Mouse (Mus musculus) forebrain, embryonic 15.5 days (tissue): Measurements from ENCODE around the gene Exog. TPM values are rescaled to one million over a fixed set of nuclear protein-coding genes. Genes with fewer than 3 reads are reported as not detected.

ENCODE experiments used
- ATAC-seq: fragments of 200-750 bp; cut with Nextera tagmentation; replicated peaks from 2 replicates; pipeline ENCODE4 v1.8.0; 2017; ENCODE audit warnings: mild to moderate bottlenecking, moderate TSS enrichment, moderate library complexity
- H3K27ac ChIP-seq: fragments of 300-500 bp; sonication (generic); replicated peaks from 2 replicates; pipeline ENCODE4 v1.5.1; 2015; ENCODE audit warnings: mild to moderate bottlenecking, inconsistent platforms
- H3K27me3 ChIP-seq: fragments of 300-500 bp; sonication (generic); 2 replicates; pipeline ENCODE4 v1.6.1; 2015; ENCODE audit warnings: inconsistent platforms
- H3K36me3 ChIP-seq: fragments of 300-500 bp; sonication (generic); 2 replicates; pipeline ENCODE4 v1.6.1; 2015; ENCODE audit warnings: mild to moderate bottlenecking, inconsistent platforms
- H3K4me1 ChIP-seq: fragments of 300-500 bp; sonication (generic); 2 replicates; pipeline ENCODE4 v1.6.1; 2015; ENCODE audit warnings: inconsistent platforms
- H3K4me2 ChIP-seq: fragments of 300-500 bp; sonication (generic); replicated peaks from 2 replicates; pipeline ENCODE4 v1.6.1; 2015; ENCODE audit warnings: mild to moderate bottlenecking, inconsistent platforms
- H3K4me3 ChIP-seq: fragments of 300-500 bp; sonication (generic); 2 replicates; pipeline ENCODE4 v1.5.1; 2015; ENCODE audit warnings: mild to moderate bottlenecking, inconsistent platforms
- H3K9ac ChIP-seq: fragments of 300-500 bp; sonication (generic); replicated peaks from 2 replicates; pipeline ENCODE4 v1.6.1; 2015; ENCODE audit warnings: mild to moderate bottlenecking, inconsistent platforms
- H3K9me3 ChIP-seq: fragments of 300-500 bp; sonication (generic); 2 replicates; pipeline ENCODE4 v1.6.1; 2016; ENCODE audit warnings: inconsistent platforms
- WGBS: fragments of 180-500 bp; shearing (Covaris S2); methylation state at CpG from one replicate; pipeline ENCODE4 v1.1.7; 2015; ENCODE audit warnings: mixed read lengths; 5-methylcytosine and 5-hydroxymethylcytosine counted together
- polyA plus RNA-seq: library from polyadenylated mRNA; unstranded; fragments of >200 nt; fragmentation: Nextera tagmentation; extraction: Ambion mirVana; gene quantifications from 2 replicates; pipeline ENCODE4 v1.2.1, GENCODE M21; 2015

The Exog gene
- polyA plus RNA-seq, 1 experiment from 2014 or later = 59.7 TPM

GRCm38 (mm10) chr9:119484868-119485267 is 40.1 kb downstream of the Exog start:
- WGBS = 93% methylated on average over 13 of the region's 13 CpGs

GRCm38 (mm10) chr9:119496354-119496753 is 51.6 kb downstream of the Exog start:
- 85% methylated on average over 9 of the region's 9 CpGs for WGBS
- Histone ChIP-seq H3K9ac (no peak overlapping the region), H3K4me3 (no peak overlapping the region), H3K27me3 (no peaks in the 10 kb centered on the region), H3K4me2 (no peak overlapping the region), H3K4me1 (0 out of 2 replicates have a peak, but pooled peaks cover 3% of the 10 kb centered on the region), H3K9me3 (no peaks in the 10 kb centered on the region), H3K27ac (no peak overlapping the region), H3K36me3 (no peaks in the 10 kb centered on the region)
- no peak for ATAC-seq

More at GRCm38 (mm10) chr9:119484868-119485267, 40.1 kb downstream of the Exog start:
- Histone ChIP-seq H3K27ac (no peak overlapping the region), H3K4me3 (no peak overlapping the region), H3K9me3 (no peaks in the 10 kb centered on the region), H3K4me1 (peaks cover 9% of the 10 kb centered on the region), H3K4me2 (no peak overlapping the region), H3K9ac (no peak overlapping the region), H3K27me3 (no peaks in the 10 kb centered on the region), H3K36me3 (no peaks in the 10 kb centered on the region)
- no peak for ATAC-seq

- H3K4me3 ChIP-seq = no peak overlapping the region
- 64% methylated on average over 5 of the region's 5 CpGs for WGBS
Observed at GRCm38 (mm10) chr9:119496960-119497359, 52.2 kb downstream of the Exog start.

GRCm38 (mm10) chr9:119497546-119498246 is 53.0 kb downstream of the Exog start:
- WGBS = 91% methylated on average over 15 of the region's 15 CpGs
- Histone ChIP-seq H3K9ac (no peak overlapping the region), H3K9me3 (no peaks in the 10 kb centered on the region), H3K4me1 (0 out of 2 replicates have a peak, but pooled peaks cover 3% of the 10 kb centered on the region), H3K27ac (no peak overlapping the region), H3K4me3 (no peak overlapping the region), H3K36me3 (no peaks in the 10 kb centered on the region), H3K27me3 (no peaks in the 10 kb centered on the region), H3K4me2 (no peak overlapping the region)
- ATAC-seq = no peak

More at GRCm38 (mm10) chr9:119496960-119497359, 52.2 kb downstream of the Exog start:
- Histone ChIP-seq H3K4me1 (0 out of 2 replicates have a peak, but pooled peaks cover 3% of the 10 kb centered on the region), H3K9me3 (no peaks in the 10 kb centered on the region), H3K27me3 (no peaks in the 10 kb centered on the region), H3K27ac (no peak overlapping the region), H3K9ac (no peak overlapping the region), H3K4me2 (no peak overlapping the region), H3K36me3 (no peaks in the 10 kb centered on the region)
- no peak for ATAC-seq

GRCm38 (mm10) chr9:119498247-119498607 is 53.5 kb downstream of the Exog start:
- Histone ChIP-seq H3K27me3 (no peaks in the 10 kb centered on the region), H3K4me1 (0 out of 2 replicates have a peak, but pooled peaks cover 3% of the 10 kb centered on the region), H3K4me2 (no peak overlapping the region), H3K4me3 (no peak overlapping the region), H3K9ac (no peak overlapping the region), H3K27ac (no peak overlapping the region), H3K36me3 (no peaks in the 10 kb centered on the region), H3K9me3 (no peaks in the 10 kb centered on the region)
- 78% methylated on average over 9 of the region's 9 CpGs for WGBS
- no peak for ATAC-seq

GRCm38 (mm10) chr9:119498885-119499284 is 54.1 kb downstream of the Exog start:
- Histone ChIP-seq H3K27me3 (no peaks in the 10 kb centered on the region), H3K4me3 (no peak overlapping the region), H3K4me2 (no peak overlapping the region), H3K9me3 (no peaks in the 10 kb centered on the region), H3K36me3 (no peaks in the 10 kb centered on the region), H3K4me1 (0 out of 2 replicates have a peak, but pooled peaks cover 3% of the 10 kb centered on the region), H3K27ac (no peak overlapping the region), H3K9ac (no peak overlapping the region)
- 92% methylated on average over 7 of the region's 7 CpGs for WGBS
- no peak for ATAC-seq

- peaks cover 5% of the 10 kb centered on the region; the same call in 1 of the 2 replicates for H3K9me3 ChIP-seq
- H3K4me1 ChIP-seq = no peaks in the 10 kb centered on the region
- H3K4me2 ChIP-seq = no peak overlapping the region
- H3K27ac ChIP-seq = no peak overlapping the region
- H3K9ac ChIP-seq = no peak overlapping the region
- WGBS = 94% methylated on average over 9 of the region's 9 CpGs
- no peaks in the 10 kb centered on the region for H3K27me3 ChIP-seq
- no peak overlapping the region for H3K4me3 ChIP-seq
- H3K36me3 ChIP-seq = no peaks in the 10 kb centered on the region
- no peak for ATAC-seq
Observed at GRCm38 (mm10) chr9:119503613-119504012, 58.9 kb downstream of the Exog start.

- H3K36me3 ChIP-seq = no peaks in the 10 kb centered on the region
Observed at GRCm38 (mm10) chr9:119504981-119505658, 60.4 kb downstream of the Exog start.

GRCm38 (mm10) chr9:119510902-119511301 is 66.2 kb downstream of the Exog start:
- H3K27me3 ChIP-seq = no peaks in the 10 kb centered on the region
- H3K27ac ChIP-seq = no peak overlapping the region
- no peak overlapping the region for H3K4me3 ChIP-seq
- H3K9ac ChIP-seq = no peak overlapping the region
- peaks cover 5% of the 10 kb centered on the region; the same call in 1 of the 2 replicates for H3K9me3 ChIP-seq
- H3K4me1 ChIP-seq = peaks cover 6% of the 10 kb centered on the region; the same call in 1 of the 2 replicates
- peak; percentile 92 for ATAC-seq
- 34% methylated on average over 6 of the region's 6 CpGs for WGBS
- H3K36me3 ChIP-seq = no peaks in the 10 kb centered on the region
- H3K4me2 ChIP-seq = no peak overlapping the region

More at GRCm38 (mm10) chr9:119504981-119505658, 60.4 kb downstream of the Exog start:
- Histone ChIP-seq H3K4me1 (no peaks in the 10 kb centered on the region), H3K27me3 (no peaks in the 10 kb centered on the region), H3K4me2 (no peak overlapping the region), H3K9me3 (peaks cover 5% of the 10 kb centered on the region; the same call in 1 of the 2 replicates), H3K27ac (no peak overlapping the region), H3K4me3 (no peak overlapping the region), H3K9ac (no peak overlapping the region)
- 78% methylated on average over 11 of the region's 11 CpGs for WGBS
- no peak for ATAC-seq

- Histone ChIP-seq H3K9ac (no peak overlapping the region), H3K27ac (no peak overlapping the region), H3K27me3 (no peaks in the 10 kb centered on the region), H3K4me1 (peaks cover 17% of the 10 kb centered on the region), H3K4me2 (no peak overlapping the region), H3K9me3 (no peaks in the 10 kb centered on the region), H3K36me3 (no peaks in the 10 kb centered on the region), H3K4me3 (no peak overlapping the region)
- ATAC-seq = no peak
- WGBS = 92% methylated on average over 9 of the region's 9 CpGs
Observed at GRCm38 (mm10) chr9:119512993-119513392, 68.2 kb downstream of the Exog start.

- Histone ChIP-seq H3K4me1 (peaks cover 20% of the 10 kb centered on the region), H3K36me3 (no peaks in the 10 kb centered on the region), H3K4me3 (no peak overlapping the region), H3K9ac (no peak overlapping the region), H3K9me3 (no peaks in the 10 kb centered on the region), H3K4me2 (no peak overlapping the region), H3K27ac (no peak overlapping the region), H3K27me3 (no peaks in the 10 kb centered on the region)
- WGBS = 94% methylated on average over 8 of the region's 8 CpGs
- ATAC-seq = no peak
Observed at GRCm38 (mm10) chr9:119513816-119514215, 69.1 kb downstream of the Exog start.

GRCm38 (mm10) chr9:119514986-119515385 is 70.2 kb downstream of the Exog start:
- Histone ChIP-seq H3K9me3 (no peaks in the 10 kb centered on the region), H3K27ac (no peak overlapping the region), H3K4me3 (no peak overlapping the region), H3K4me2 (no peak overlapping the region), H3K36me3 (no peaks in the 10 kb centered on the region), H3K4me1 (peaks cover 20% of the 10 kb centered on the region), H3K9ac (no peak overlapping the region), H3K27me3 (no peaks in the 10 kb centered on the region)
- 91% methylated on average over 8 of the region's 8 CpGs for WGBS
- ATAC-seq = no peak
